Mouse (Mus musculus): ENCODE measurements around the gene Ttc39a.
"Not testable (repeated sequence)": the region's sequence is repeated elsewhere in the genome, so short reads cannot be mapped to it uniquely, and the experiment has no call there.

The Ttc39a gene

GRCm38 (mm10) chr4:109406486-109407175 lies at the start of gene Ttc39a:
Gene Ttc39a (plus strand): TSS chr4:109406623.
- in situ Hi-C loops (cut with MboI, MseI) = no loop called here

DNA sequence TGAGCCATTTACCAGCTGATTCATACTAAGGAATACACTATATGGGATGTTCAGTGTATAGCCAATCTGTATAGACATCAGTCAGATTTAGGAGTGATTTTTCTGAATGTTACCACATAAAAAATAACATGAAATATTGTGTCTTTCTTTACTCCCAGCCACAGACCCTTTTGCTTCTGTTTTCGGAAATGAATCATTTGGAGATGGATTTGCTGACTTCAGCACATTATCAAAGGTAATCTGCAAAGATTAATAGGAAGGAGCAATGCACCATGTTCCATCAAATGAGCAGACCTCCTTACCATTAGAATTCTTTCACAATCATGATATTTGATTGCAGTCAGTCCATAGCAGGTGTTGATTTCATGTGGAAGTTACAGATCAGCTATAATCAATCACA lies 28.3 kb upstream of the Ttc39a start:
- in situ Hi-C loops (cut with MboI, MseI) = no loop called here

GRCm38 (mm10) chr4:109382457-109382856 lies 24.0 kb upstream of the Ttc39a start:
- in situ Hi-C loops (cut with MboI, MseI) = no loop called here

DNA sequence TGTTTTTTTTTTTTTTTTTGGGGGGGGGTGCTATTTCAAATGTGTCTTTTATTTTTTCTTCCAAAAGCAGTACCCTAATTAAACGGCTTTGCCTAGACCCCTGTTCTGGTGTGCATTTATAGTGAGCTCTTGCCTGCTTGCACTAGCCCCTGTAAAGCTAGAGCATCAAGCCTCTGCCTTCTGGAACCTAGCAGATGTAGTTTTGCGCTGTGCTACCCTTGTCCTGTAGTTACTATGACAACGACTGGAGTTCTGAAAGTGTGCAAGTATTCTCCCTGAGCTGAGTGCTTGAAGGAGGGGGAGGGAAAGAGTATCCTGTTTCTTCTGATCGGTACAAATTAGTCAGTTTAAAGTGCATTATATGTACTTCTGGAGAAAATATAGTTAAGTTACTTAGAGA lies 20.8 kb upstream of the Ttc39a start:
- in situ Hi-C loops (cut with MboI, MseI) = no loop called here

DNA sequence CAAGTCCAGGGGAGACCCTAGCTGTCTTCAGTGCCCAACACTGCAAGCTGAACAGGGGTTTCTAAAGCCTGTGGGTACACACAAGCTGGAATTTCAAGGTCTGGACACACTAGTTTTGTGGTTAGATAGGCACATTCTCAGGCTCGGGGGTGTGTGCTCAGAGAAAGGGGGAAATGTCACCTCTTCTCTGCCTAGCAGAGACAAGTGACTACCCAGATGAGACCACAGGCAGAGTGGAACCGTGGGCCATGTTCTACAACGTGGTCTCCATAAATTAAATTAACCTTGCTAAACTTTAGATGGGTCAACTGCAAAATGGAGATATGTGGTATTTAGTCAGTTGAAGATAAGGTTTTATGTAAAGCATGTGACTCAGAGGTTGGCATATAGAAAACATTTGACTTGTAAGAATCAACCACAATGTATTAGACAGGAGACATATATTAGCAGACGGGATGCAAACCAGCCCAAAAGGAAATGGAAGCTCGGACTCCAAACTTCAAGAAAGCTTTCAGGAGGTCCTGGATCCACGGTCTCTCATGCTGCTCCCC lies 13.1 kb upstream of the Ttc39a start:
- in situ Hi-C loops (cut with MboI, MseI) = no loop called here

GRCm38 (mm10) chr4:109393902-109394301 lies 12.5 kb upstream of the Ttc39a start:
- in situ Hi-C loops (cut with MboI, MseI) = no loop called here

DNA sequence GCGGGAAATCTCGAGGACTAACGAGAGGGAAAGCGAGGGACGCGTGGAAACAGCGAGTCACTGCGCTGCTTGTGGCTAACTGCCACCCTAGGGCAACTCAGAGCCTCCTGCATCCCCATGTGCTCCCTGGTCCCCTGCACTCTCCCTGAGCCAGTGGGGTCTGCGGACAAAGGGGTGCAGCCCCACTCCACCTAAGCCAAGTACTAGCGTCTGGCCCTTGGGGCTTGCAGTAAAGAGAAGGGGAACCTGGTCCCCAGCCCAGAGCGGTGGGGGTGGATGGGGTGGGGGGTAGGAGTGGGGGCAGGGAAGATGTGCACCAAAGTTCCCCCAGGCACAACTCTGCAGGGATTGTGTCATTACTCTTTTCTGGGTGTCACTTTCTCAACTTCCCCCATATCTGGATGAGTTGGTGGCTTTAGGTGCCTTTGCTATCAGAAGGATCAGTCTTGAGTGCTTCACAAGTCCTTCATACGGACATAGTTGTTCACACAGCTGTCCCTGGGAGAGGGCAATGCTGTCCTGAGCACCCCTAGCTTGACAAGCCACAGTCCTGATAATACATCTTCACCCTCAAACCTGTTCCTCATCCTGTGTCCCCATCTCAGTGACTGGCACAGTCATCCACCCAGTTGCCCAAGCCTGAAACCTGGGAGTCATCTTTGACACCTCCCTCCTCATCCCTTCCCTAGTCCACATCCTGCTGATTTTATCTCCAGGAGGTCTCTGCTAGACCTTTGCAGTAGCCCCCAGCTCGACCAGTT lies 11.9 kb upstream of the Ttc39a start:
- in situ Hi-C loops (cut with MboI, MseI) = no loop called here

GRCm38 (mm10) chr4:109400366-109400980 lies 6.0 kb upstream of the Ttc39a start:
- in situ Hi-C loops (cut with MboI, MseI) = no loop called here

DNA sequence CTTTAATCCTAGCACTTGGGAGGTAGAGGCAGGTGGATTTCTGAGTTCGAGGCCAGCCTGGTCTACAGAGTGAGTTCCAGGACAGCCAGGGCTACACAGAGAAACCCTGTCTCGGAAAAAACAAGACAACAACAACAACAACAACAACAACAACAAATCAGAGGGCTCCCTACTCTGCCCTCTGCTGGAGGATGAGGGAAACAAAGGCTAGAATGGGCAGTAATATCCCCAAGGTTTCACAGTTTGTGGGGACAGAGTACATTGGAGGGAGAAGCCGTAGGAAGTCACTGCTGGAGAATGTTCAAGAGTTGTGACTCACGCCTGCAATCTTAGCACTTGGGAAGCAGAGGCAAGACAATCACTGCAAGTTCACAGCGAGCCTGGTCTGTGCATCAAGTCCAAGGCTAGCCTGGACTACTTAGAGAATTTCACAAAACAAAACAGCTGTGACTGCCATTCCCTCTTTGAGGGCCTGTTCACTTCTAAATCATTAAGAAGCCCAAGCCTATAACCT lies 5.2 kb upstream of the Ttc39a start:
- in situ Hi-C loops (cut with MboI, MseI) = no loop called here

- in situ Hi-C loops (cut with MboI, MseI) = not testable (repeated sequence)
These were observed 1.5 kb upstream of the Ttc39a start for GRCm38 (mm10) chr4:109404908-109405307.

- in situ Hi-C loops (cut with MboI, MseI) = no loop called here
These were observed 1.0 kb upstream of the Ttc39a start for GRCm38 (mm10) chr4:109405415-109405814.

- in situ Hi-C loops (cut with MboI, MseI) = no loop called here
These were observed 353 bp upstream of the Ttc39a start for GRCm38 (mm10) chr4:109406054-109406485.

DNA sequence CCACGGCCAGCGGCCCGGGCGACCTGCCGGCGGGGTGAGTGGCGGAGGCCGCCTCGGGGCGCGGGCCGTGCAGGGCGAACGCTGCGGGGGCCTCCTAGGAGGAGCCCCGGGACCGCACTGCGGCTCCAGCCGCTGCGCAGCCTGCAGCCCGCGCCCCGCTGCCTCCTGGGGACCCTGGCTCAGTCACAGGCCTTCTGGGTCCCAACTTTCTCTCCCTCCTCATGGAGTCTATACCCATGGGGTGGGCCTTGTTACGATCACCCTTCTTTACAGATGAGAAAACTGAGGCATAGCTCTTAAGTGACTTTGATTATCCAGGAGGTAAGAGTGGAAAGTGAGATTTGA lies 725 bp downstream of the Ttc39a start:
- in situ Hi-C loops (cut with MboI, MseI) = no loop called here

GRCm38 (mm10) chr4:109407701-109408485 lies 1.5 kb downstream of the Ttc39a start:
- in situ Hi-C loops (cut with MboI, MseI) = no loop called here

- in situ Hi-C loops (cut with MboI, MseI) = no loop called here
These were observed 4.4 kb downstream of the Ttc39a start for GRCm38 (mm10) chr4:109410681-109411376.

GRCm38 (mm10) chr4:109411377-109411967 lies 5.0 kb downstream of the Ttc39a start:
- in situ Hi-C loops (cut with MboI, MseI) = no loop called here

DNA sequence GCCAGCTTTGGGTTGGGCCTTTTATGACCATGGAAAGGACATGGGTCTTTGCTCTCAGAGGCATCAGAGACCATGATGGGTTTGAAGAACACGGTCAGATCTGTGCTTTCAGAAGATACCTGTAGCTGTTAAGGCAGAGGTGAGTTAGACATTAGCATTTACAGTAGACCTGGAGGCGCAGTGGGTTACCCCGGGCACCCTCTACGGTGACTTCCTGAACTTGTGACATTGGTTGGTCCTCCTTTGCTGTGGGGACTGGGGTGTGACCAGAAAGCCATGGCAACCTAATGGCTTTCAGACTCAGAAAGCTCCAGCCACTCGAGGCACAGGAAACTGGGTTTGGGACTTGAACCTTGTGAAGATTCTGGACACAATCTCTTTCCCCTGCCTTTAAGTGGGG lies 5.8 kb downstream of the Ttc39a start:
- in situ Hi-C loops (cut with MboI, MseI) = no loop called here

DNA sequence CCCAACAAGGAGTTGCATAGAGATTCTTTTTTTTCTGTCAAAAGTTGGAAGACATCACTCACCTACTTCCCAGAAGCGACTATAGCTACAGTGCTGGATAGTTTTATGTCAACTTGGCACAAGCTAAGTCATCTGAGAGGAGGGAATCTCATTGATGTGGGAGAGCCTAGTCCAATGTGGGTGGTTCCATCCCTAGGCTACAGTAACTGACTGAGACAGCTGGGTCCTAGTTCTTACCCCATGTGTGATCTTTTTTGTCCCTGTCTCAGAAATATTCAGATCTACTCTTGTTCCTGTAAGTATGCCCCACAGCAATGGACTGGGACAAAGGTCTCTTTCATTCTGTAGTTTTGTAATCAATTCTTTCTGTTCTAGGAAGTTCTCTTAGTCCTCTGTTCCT lies 11.6 kb downstream of the Ttc39a start:
- in situ Hi-C loops (cut with MboI, MseI) = no loop called here

- in situ Hi-C loops (cut with MboI, MseI) = no loop called here
These were observed 12.6 kb downstream of the Ttc39a start for GRCm38 (mm10) chr4:109419017-109419416.

- in situ Hi-C loops (cut with MboI, MseI) = no loop called here
These were observed 13.1 kb downstream of the Ttc39a start for GRCm38 (mm10) chr4:109419563-109419962.

All from regulatory T cell (primary cell).